Mouse (Mus musculus) G1E (cell line): ENCODE data around the gene Rasal1. TPM values are rescaled to one million over a fixed set of nuclear protein-coding genes. Genes with fewer than 3 reads are reported as not detected.
A peak's percentile ranks its signal among the peaks of the same experiment; 100 is the strongest.

ENCODE experiments used
- ATAC-seq: 2 replicates; pipeline ENCODE4 v1.8.0; 2016; ENCODE audit warnings: mild to moderate bottlenecking; ENCODE audit not compliant: insufficient number of reproducible peaks, poor library complexity, low FRiP score, severe bottlenecking; ENCODE audit errors: extremely low read depth
- DNase-seq: peaks from one replicate; pipeline ENCODE4 v3.0.0; 2012; ENCODE audit warnings: low spot score
- H3K27me3 ChIP-seq: 2 replicates; pipeline ENCODE4 v1.6.1; 2012; ENCODE audit warnings: mild to moderate bottlenecking, low read length, inconsistent platforms; ENCODE audit not compliant: insufficient read depth
- H3K36me3 ChIP-seq: replicated peaks from 2 replicates; pipeline ENCODE3; 2012; ENCODE audit warnings: mild to moderate bottlenecking, inconsistent platforms
- H3K4me1 ChIP-seq: 2 replicates; pipeline ENCODE4 v1.6.1; 2012; ENCODE audit warnings: low read depth, low read length, inconsistent platforms, mixed read lengths; ENCODE audit not compliant: insufficient read depth
- H3K4me3 ChIP-seq: 2 replicates; pipeline ENCODE4 v1.5.1; 2012; ENCODE audit warnings: low read depth, mild to moderate bottlenecking, inconsistent platforms, low read length, moderate library complexity, mixed read lengths
- H3K9me3 ChIP-seq: replicated peaks from 2 replicates; pipeline ENCODE4 v1.6.1; 2012; ENCODE audit warnings: inconsistent platforms
- CTCF ChIP-seq: IDR thresholded peaks from 2 replicates; pipeline ENCODE4 v1.5.1; 2012; ENCODE audit warnings: low read depth, low read length, inconsistent platforms, mixed read lengths
- GATA1 ChIP-seq: IDR thresholded peaks from 2 replicates; pipeline ENCODE4 v1.6.1; 2012; ENCODE audit warnings: borderline replicate concordance, low read length, inconsistent platforms, mixed read lengths
- GATA2 ChIP-seq: IDR thresholded peaks from 2 replicates; pipeline ENCODE4 v1.6.1; 2012; ENCODE audit warnings: low read depth, low read length, inconsistent platforms, borderline replicate concordance
- POLR2AphosphoS5 ChIP-seq: IDR thresholded peaks from 2 replicates; pipeline ENCODE4 v1.6.1; 2012; ENCODE audit warnings: low read depth, low read length, inconsistent platforms; ENCODE audit not compliant: insufficient replicate concordance
- TAL1 ChIP-seq: conservative IDR thresholded peaks from 2 replicates; pipeline ENCODE4 v1.6.1; 2012; ENCODE audit warnings: low read depth, low read length, inconsistent platforms, mixed read lengths
- polyA plus RNA-seq: library from polyadenylated mRNA; stranded (reverse); fragments of >175 nt; gene quantifications from 2 replicates; pipeline ENCODE4 v1.2.3, GENCODE M21; 2012
- total RNA-seq, 2 experiments: library from RNA; stranded (forward) in 1 of 2; stranded (reverse) in 1 of 2; fragments of 200-1000 nt in 1 of 2; fragments of >200 nt in 1 of 2; fragmentation: Nextera tagmentation in 1 of 2; gene quantifications; 2 replicates each; pipeline ENCODE4 v1.2.3; 2014 to 2017

The Rasal1 gene
- total and polyA plus RNA-seq, 3 experiments = 1.4 to 10.8 (median 5.6) TPM

DNA sequence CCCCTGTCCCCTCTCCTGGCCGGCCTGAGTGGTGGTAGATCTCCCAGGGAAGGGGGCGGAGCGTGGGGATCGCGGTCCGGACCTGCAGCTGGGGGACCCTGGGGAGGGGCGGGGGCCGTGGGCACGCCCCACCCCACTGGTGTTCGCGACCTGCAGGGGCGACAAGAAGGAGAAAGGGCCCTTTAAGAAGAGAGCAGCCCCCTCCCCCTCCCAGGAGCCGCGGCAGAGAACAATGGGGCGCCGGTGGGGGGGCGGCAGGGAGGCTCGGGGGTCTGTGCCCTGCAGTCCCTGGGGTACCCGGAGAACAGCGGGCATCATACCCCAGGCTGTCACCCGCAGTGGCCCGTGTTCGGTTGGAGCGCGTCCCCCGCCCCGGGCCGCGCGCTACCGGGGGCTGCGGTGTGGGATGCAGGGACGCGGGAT is 62.2 kb downstream of the Rasal1 start:
- H3K27me3 ChIP-seq = peaks cover 67% of the 10 kb centered on the region
- peaks cover 36% of the 10 kb centered on the region for H3K4me1 ChIP-seq
- no peaks in the 10 kb centered on the region for H3K9me3 ChIP-seq
- TF ChIP-seq GATA2 (no peak), GATA1 (no peak), POLR2AphosphoS5 (no peak), TAL1 (no peak), CTCF (no peak)
- H3K4me3 ChIP-seq = no peak overlapping the region
- ATAC-seq (no peak), DNase-seq (no peak)
- no peaks in the 10 kb centered on the region for H3K36me3 ChIP-seq

DNA sequence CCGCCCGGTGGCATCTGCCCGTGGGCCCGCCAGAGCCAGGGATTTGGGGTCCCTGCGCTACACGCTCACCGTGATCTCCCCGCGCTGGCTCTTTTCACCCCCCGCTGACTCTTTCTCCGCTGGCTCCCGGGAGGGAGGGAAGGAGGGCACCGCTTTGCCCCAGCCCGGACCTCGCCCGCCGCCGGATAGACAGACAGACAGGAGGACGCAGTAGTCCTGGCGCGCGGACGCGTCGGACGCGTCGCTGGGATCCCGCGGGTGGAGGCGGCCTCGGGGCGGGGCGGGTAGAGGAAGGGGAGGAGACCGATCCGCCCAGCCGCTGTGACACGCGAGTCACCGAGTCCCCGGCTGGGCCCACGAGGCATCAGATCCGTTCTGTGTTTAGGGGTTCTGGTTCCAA is 62.8 kb downstream of the Rasal1 start:
- Histone ChIP-seq H3K4me1 (peaks cover 37% of the 10 kb centered on the region), H3K36me3 (no peaks in the 10 kb centered on the region), H3K27me3 (peaks cover 61% of the 10 kb centered on the region), H3K9me3 (no peaks in the 10 kb centered on the region), H3K4me3 (no peak overlapping the region)
- ATAC-seq (no peak), DNase-seq (no peak)
- TF ChIP-seq POLR2AphosphoS5 (no peak), GATA1 (no peak), CTCF (no peak), TAL1 (no peak), GATA2 (no peak)

DNA sequence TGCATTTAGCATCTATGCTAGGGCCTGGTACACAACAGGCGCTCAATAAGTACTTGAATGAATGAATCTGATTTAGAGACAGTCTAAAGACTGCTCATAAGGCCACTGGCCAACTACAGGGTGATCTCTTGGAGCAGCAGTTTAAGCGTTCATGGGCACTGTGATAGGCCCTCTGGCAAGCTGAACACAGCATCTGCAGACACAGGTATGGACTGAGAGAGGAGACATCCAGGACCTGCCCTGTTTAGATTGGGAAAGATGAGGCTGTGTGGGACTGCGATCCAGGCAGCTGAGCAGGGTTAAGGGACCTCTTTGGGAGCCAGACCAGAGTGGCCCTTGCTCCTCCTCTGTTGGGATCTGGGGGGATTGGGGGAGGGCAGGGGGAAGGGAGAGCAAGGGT is 63.2 kb downstream of the Rasal1 start, which contains the start of gene Dtx1:
Gene Dtx1, minus strand, starts transcription at position 101 of the 400 bp plus-strand sequence.
- peaks cover 35% of the 10 kb centered on the region for H3K4me1 ChIP-seq
- ATAC-seq (no peak), DNase-seq (no peak)
- TF ChIP-seq GATA1 = no peak
- TF ChIP-seq CTCF = no peak
- no peak for TF ChIP-seq POLR2AphosphoS5
- TF ChIP-seq TAL1 = no peak
- no peak for TF ChIP-seq GATA2
- H3K36me3 ChIP-seq = no peaks in the 10 kb centered on the region
- no peaks in the 10 kb centered on the region for H3K9me3 ChIP-seq
- peaks cover 58% of the 10 kb centered on the region for H3K27me3 ChIP-seq
- no peak within 1 kb of the TSS for H3K4me3 ChIP-seq

DNA sequence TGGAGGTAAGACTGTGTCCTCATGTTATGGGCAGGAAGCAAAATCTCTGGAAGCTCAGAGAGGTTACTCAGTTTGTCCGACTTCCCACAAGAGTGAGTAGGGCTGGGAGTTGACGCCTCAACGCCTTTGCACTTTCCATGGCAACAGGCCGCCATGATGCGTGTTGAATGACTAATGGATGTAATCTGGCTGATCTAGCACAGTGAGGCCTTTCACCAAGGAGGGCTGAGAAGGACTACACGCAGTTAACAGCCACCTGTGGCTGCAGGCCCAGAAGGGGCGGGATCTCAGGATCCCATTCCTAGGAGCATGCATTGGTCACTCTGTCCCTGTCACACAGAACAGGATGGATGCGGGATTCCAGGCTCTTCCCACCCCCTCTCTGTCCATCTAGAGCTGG is 64.1 kb downstream of the Rasal1 start:
- Histone ChIP-seq H3K27me3 (peaks cover 50% of the 10 kb centered on the region), H3K36me3 (no peaks in the 10 kb centered on the region), H3K4me3 (no peak overlapping the region), H3K4me1 (peaks cover 35% of the 10 kb centered on the region), H3K9me3 (no peaks in the 10 kb centered on the region)
- ATAC-seq (no peak), DNase-seq (no peak)
- no peak for TF ChIP-seq GATA2
- TF ChIP-seq TAL1 = no peak
- TF ChIP-seq GATA1 = no peak
- no peak for TF ChIP-seq CTCF
- TF ChIP-seq POLR2AphosphoS5 = no peak

DNA sequence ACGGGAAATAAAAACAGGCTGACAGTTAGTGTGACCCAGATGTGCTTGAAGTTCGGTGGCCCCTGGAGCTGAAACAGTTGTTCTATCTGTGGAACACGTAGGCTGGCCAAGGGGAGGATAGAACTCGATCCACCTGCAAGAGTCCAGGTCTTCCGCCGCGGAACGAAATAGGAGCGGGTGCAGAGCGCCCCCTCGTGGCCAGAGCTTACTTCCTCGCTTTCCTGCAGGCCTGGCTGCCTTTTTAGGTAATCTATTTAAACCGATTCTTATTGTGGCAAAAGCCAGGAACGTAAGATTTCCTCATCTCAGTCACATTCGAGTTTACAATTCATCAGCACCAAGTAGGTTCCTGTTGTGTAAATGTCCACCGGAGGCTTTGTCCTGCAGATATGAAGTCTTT is 65.7 kb downstream of the Rasal1 start:
- 0 out of 2 replicates have a peak, but pooled peaks cover 3% of the 10 kb centered on the region for H3K9me3 ChIP-seq
- peak; percentile 66 for DNase-seq
- no peaks in the 10 kb centered on the region for H3K36me3 ChIP-seq
- peaks cover 45% of the 10 kb centered on the region for H3K27me3 ChIP-seq
- H3K4me1 ChIP-seq = peaks cover 37% of the 10 kb centered on the region
- no peak overlapping the region for H3K4me3 ChIP-seq
- TF ChIP-seq CTCF = peak; percentile 79
- TF ChIP-seq TAL1 = no peak
- ATAC-seq = no peak

DNA sequence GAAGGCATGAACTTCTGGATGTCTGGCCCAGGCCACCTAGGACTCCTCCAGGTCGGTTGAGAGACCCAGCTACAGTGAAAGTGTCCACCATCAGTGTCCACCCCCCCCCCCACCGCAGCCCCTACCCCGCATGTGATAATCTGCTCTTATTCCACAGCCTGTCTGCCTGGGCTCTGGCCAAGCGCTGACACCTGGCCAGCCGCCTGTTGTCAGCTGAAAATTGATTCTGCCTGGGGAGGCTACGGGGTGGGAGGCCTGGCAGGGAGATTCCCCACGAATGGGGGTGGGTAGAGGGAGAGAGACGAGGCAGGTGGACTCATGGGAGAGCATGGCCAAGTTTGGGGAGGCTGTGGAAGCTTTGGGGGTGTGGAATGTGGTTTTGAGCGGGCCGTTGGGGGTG is 68.5 kb downstream of the Rasal1 start:
- TF ChIP-seq CTCF (no peak), GATA1 (no peak), GATA2 (no peak), POLR2AphosphoS5 (no peak)
- no peak for ATAC-seq

More for the DNA sequence above, 68.5 kb downstream of the Rasal1 start:
- Histone ChIP-seq H3K27me3 (peaks cover 28% of the 10 kb centered on the region), H3K9me3 (peaks cover 6% of the 10 kb centered on the region; the same call in 1 of the 2 replicates), H3K4me1 (peaks cover 27% of the 10 kb centered on the region), H3K4me3 (no peak overlapping the region), H3K36me3 (no peaks in the 10 kb centered on the region)
- DNase-seq = no peak
